Mouse (Mus musculus) brain, embryonic 14.5 days (tissue): ENCODE results near the gene Efhd1. TPM values are rescaled to one million over a fixed set of nuclear protein-coding genes. Genes with fewer than 3 reads are reported as not detected.

Experiments
- DNase-seq: peaks from one replicate; pipeline ENCODE4 v3.0.0-alpha.2; 2011; ENCODE audit warnings: low read depth
- CTCF ChIP-seq: fragments of 200-500 bp; IDR thresholded peaks from 2 replicates; pipeline ENCODE4 v1.5.1; 2012; ENCODE audit warnings: inconsistent platforms, mild to moderate bottlenecking, moderate library complexity, borderline replicate concordance; ENCODE audit not compliant: insufficient read depth, insufficient read length; ENCODE audit errors: extremely low read depth
- POLR2A ChIP-seq: fragments of 200-500 bp; IDR thresholded peaks from 2 replicates; pipeline ENCODE4 v1.6.1; 2012; ENCODE audit warnings: mild to moderate bottlenecking, inconsistent platforms, borderline replicate concordance; ENCODE audit not compliant: poor library complexity, insufficient read depth, insufficient read length, severe bottlenecking; ENCODE audit errors: extremely low read depth
- polyA plus RNA-seq: library from polyadenylated mRNA; depleted of rRNA; stranded (reverse); fragments of >200 nt; gene quantifications from 2 replicates; pipeline ENCODE4 v1.2.3, GENCODE M21; 2012

Efhd1 gene
- polyA plus RNA-seq, 1 experiment = 1.5 TPM

DNA sequence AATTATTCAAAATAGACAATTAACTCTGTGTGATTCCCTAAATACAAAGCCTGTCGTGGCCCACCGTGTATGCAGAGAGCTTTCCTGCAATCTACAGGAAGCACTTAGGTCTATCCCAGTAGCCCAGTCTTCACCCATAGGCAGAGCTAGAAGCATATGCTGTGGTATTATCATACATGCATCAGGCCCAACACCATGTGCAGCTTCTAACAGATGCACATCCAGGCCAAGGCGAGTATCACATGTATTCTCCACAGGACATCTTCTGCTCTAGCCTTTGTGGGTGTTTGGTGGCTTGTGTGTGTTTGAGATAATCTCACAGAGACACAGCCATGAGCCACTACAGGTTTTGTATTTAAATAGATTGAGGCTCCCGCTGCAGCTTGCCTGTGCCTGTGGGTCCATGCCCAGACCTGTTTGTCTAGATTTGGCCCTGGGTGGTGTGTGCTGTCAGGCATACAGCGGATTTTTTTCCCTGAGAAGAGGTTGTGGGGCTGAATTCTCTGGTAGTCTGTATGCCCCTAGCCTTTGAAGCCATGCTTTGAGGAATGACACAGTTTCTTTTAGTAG, 12.0 kb upstream of the Efhd1 start:
- TF ChIP-seq POLR2A (no peak), CTCF (no peak)
- DNase-seq = peak; percentile 15

DNA sequence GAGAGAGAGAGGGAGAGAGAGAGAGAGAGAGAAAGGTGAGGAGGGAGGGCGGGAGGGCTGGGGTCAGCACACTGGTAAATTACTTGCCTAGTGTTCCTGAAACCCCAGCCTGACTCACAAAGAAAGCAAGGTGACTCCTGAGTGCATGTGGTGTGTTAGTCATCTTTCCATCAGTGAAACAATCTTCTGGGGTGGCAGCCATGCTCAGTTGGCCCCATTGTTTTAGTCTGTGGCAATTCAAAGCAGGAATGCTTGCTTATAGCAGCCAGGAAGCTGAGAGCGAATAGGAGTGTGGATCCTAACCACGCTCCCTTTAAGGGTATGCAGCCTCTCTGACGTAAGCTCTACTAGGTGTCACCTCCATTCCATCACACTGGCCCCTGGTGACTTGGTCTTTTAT, 9.0 kb upstream of the Efhd1 start:
- no peak for TF ChIP-seq CTCF
- no peak for TF ChIP-seq POLR2A
- no peak for DNase-seq

DNA sequence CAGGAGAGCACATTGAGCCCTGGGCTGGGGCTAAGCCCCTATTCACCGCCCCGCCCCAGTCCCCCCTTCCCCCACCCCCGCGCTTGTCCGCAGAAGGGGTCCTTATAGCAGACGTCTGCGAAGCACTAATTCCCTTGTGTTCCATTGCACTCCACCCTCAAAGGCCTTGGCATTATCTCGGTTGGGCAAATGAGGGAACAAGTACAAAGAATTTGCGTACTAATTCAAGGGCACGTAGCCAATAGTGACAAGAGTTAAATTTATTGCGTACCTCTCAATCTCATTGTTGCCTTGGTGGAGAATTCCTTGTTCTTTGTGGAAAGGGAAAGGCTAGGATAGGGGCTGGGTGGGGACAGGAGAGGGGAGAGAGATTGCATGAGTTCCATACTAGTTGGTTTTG, 6.5 kb upstream of the Efhd1 start:
- DNase-seq = peak; percentile 41
- no peak for TF ChIP-seq POLR2A
- no peak for TF ChIP-seq CTCF

DNA sequence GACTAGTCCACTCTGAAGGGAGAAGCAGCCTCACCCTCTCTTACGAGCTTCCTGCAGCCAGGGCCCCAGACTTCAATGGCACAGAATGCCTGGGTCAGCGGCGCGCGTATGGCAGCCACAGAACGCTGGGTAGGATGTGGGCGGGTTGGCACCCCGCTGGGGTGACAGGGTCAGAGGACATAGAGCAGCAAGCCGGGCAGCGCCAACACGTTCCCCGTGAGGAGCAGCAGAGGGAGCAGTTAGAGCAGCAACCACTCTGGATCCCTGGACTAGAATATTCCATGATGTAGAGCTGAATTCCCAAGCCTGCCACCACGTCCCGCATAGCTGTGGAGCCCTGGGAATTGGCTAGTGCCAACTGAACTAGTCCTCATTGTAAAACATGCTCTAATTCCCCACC, 5.7 kb upstream of the Efhd1 start:
- no peak for TF ChIP-seq CTCF
- no peak for TF ChIP-seq POLR2A
- DNase-seq = peak; percentile 6

DNA sequence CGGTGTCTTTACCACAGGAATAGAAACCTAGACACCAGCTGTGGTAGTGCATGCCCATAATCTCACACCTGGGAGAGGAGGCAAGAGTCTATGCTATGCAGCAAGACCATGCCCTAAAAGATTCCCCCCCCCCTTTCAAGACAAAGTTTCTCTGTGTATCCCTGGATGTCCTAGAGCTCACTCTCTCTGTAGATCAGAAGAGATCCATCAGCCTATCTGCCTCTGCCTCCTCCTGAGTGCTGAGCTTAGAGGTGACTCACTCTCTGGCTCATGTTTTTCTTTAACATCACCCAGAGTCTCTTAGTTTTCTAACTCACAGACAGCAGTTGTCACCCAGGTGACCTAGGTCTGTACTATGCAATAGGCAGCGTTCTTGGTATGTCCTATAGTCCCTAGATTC, 4.8 kb upstream of the Efhd1 start:
- no peak for DNase-seq
- TF ChIP-seq POLR2A (no peak), CTCF (no peak)

DNA sequence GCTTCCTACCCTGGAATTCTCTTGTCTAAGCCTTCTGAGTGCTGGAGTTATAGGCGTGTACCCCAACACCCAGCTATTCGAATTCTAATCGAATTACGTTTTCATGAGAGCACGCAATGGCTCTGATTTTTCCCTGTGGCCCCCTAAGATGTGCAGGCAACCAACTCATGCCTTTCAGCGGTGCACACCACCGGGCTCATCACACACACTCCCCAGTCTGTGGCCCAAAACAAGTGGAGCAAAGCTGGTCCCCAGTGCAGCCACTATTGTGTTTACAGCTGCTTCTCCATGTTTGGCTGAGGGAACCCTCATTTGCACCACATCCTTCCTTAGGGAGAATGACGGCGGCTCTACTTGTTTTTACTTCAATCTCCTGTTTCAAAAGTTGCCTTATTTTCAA, 906 bp upstream of the Efhd1 start:
- peak; percentile 30 for DNase-seq
- no peak for TF ChIP-seq POLR2A
- no peak for TF ChIP-seq CTCF

DNA sequence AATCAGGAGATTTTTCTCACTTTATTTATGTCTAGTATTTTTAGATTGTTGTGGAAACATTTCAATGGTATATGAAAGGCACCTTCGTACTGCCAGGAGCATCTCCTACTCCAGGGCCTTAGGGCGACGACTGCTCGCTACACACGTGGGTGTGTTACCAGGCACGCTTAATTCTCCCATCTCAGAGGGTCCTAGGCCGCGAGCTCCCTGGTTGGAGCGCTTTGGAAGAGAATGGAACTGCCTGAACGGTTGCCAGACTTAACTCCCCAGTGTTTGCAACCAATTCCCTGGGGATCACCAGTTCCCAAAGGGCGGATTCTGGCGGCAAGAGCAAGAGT, 398 bp upstream of the Efhd1 start:
- TF ChIP-seq CTCF (no peak), POLR2A (no peak)
- peak; percentile 57 for DNase-seq

DNA sequence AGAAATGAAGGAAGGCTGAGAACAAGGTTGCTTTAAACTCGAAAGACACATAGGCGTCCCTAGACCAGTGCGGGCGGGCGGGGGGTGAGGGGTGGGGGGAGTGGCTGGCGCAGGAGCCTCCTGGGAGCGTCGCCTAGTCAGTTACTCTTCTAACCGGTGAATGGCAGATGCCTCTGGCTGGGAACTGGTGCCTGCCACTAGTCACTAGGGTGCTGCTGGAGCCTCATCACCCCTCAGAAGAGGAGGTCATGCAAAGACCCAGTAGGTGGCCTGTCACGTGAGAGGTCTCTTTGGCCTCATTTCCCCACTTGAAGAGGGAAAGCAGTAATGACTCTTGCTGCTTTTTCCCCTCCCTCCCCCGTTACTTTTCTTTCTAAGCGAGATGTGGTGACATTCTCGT, 1.0 kb downstream of the Efhd1 start:
- no peak for TF ChIP-seq POLR2A
- TF ChIP-seq CTCF = no peak
- peak; percentile 17 for DNase-seq

DNA sequence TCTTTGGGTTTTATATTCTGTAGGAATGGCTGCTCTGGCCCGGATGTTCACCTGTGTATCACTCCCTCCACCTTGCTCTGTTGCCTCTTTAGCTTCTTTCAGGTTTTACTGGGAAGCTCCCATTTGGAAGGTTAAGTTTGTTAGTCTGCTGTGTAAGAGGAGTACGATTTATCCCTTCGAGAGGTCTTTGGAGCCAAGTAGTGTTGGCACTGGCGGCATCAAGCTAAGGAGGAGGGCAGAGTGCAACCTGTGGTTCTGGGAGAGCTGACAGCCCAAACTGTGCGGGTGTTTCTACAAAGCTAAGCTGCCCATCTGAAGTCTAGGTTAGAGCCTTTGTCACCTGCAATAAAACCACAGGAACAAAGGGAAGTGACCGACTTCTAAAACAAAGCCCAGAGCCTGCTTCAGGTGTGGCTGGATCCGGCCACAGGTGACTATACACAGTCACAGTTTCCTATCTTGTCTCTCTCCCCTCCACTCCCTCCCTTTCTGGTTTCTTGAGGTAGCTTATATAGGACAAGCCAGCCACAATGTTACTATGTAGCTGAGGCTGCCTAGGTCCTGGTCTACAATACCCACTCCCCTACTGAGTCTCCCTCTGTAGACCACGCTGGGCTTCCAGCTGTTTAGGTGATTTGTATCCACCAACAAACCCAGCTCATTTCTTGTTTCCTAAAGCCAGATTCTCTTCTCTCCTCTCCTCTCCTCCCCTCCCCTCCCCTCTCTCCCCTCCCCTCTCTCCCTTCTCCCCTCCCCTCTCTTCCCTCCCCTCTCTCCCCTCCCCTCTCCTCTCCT, 2.3 kb downstream of the Efhd1 start:
- TF ChIP-seq POLR2A (no peak), CTCF (no peak)
- DNase-seq = no peak

DNA sequence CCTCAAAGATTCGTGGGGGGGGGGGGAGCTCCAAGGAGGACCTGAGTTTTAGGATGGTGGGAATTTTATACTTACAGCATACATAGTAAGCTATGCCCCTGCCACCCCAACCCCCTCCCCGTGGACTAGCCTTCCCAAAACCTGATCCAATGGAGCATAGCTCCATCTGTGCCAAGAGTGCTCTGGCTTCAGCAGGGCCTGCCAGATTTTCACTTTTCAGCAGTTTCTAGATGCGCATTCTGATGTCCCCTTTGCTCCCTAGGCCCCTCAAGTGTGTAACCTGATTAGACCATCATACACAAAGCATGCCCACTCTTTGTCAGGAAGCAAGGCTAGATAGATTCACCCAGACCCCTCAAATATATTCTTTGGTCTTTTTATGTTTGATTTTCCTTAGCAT, 6.0 kb downstream of the Efhd1 start:
- TF ChIP-seq CTCF (no peak), POLR2A (no peak)
- DNase-seq = peak; percentile 61

DNA sequence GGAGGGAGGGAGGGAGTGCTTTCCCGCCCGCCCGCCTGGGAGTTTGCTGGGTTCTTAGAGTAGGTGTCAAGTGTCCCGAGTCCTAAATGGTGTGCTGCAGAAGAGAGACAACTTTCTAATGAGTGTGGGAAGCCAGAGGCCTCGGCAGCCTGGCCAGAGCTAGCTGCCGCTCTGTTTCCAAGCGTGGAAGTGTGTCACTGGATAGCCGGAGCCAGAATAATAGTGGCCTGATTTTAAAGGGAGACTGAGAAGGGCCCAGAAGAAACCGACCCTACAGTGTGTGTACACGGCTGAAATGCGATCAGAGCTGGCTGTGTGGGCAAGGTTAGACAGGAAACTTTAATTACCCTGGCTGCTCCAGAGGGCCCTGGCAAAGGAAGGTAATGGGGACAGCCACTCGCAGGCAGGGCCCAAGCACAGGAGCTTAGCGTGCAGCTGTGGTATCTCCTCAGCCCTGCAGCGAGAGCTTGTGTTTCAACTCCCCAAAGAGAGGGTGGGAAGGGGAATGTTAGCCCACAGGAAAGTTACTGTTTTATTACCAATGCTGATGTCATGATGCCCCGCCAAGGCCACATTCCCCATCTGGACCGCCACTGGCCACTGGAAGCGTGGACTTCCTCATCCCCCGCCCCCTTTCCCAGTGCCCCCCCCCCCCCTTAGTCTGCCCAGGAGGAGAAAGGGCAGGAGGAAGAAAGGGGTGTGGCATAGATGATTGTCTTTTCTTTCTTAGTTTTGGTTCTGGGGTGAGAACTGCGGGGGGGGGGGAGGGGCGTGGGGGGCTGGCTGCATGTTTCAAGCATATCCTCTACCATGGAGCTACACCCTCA, 6.7 kb downstream of the Efhd1 start:
- peak; percentile 57 for DNase-seq

DNA sequence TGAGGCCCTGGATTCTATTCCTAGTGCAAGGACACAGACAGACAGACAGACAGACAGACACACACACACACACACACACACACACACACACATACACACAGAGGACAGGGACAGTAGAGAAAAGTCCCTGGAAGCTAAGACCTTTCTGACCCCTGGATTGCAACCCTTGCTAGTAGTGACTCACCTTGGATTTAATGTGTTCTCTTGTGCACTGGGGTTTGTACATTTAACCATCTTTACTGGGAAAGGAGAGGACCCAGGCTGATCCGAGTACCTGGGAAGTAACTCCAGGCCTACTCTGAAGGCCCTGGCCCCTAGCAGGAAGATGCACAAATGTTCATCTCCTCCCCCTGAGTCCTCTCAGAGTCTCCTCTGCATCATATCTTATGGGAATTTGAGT, 7.4 kb downstream of the Efhd1 start:
- DNase-seq = no peak
- no peak for TF ChIP-seq CTCF
- TF ChIP-seq POLR2A = no peak

More for the DNA sequence above, 6.7 kb downstream of the Efhd1 start:
- TF ChIP-seq POLR2A (no peak), CTCF (no peak)

DNA sequence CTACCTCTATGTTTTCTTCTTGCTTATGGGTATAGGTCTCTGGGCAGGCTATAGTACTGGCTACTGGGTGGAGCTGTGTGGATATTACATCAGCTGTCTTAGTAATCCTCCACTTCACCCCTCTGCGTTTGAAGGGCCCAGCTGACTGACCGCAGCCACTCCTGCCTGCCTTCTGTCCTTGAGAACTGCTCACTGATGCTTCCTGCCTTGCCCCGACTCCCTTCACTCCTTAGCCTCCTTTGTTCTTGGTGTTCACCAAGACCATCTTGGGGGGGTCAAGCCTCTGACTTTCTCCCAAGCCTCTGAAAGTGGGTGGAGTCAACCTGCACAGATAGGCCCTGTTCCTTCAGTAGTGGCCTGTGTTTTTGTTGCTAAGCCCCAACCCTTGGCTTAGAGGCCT, 8.3 kb downstream of the Efhd1 start:
- DNase-seq = no peak
- TF ChIP-seq POLR2A (no peak), CTCF (no peak)
